Mouse (Mus musculus): ENCODE results near the gene Kcnk5. TPM values are rescaled to one million over a fixed set of nuclear protein-coding genes. Genes with fewer than 3 reads are reported as not detected.

Gene Kcnk5
- polyA plus RNA-seq, 1 experiment from 2014 or later: 1.4 TPM

GRCm38 (mm10) chr14:20175114-20175513, 6.5 kb downstream of the Kcnk5 start:
- H3K9me3 ChIP-seq (ENCODE audit: control insufficient read depth, low read length): no peaks in the 10 kb centered on the region
- H3K4me1 ChIP-seq (ENCODE audit: control insufficient read depth, insufficient read depth, low read depth, low read length): no peaks in the 10 kb centered on the region
- 93% methylated on average over 7 of the region's 7 CpGs for WGBS
- no peak overlapping the region for H3K9ac ChIP-seq (ENCODE audit: low read depth, low read length)
- no peak overlapping the region for H3K27ac ChIP-seq (ENCODE audit: low read depth, low read length)
- 0 out of 2 replicates have a peak, but pooled peaks cover under 1% of the 10 kb centered on the region for H3K27me3 ChIP-seq (replicated peaks; ENCODE audit: control insufficient read depth, insufficient read depth, low read length)
- no peaks in the 10 kb centered on the region for H3K36me3 ChIP-seq (ENCODE audit: control insufficient read depth, insufficient read depth, low read length)
- H3K4me2 ChIP-seq (ENCODE audit: low read length): no peak overlapping the region
- H3K4me3 ChIP-seq (ENCODE audit: low read length): no peak overlapping the region
- no peak for ATAC-seq

DNA sequence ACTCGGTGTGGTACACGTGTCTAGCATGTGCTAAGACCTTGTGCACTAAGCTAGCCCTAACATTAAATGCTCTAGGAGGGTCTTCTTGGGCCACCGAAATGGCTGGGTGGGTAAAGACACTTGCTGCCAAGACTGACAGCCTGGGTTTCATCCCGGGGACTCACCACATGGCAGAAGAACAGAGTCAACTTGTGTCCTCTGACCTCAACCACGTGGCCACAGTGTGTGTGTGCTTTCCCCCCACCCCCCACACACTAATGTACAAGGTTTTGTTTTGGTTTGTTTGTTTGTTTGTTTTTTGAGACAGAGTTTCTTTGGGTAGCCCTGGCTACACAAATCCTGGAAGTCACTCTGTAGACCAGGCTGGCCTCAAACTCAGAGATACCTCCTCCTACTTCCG, 6.9 kb downstream of the Kcnk5 start:
- Histone ChIP-seq H3K4me3 (ENCODE audit: low read length) (no peak overlapping the region), H3K27me3 (replicated peaks; ENCODE audit: control insufficient read depth, insufficient read depth, low read length) (no peaks in the 10 kb centered on the region), H3K4me1 (ENCODE audit: control insufficient read depth, insufficient read depth, low read depth, low read length) (no peaks in the 10 kb centered on the region), H3K27ac (ENCODE audit: low read depth, low read length) (no peak overlapping the region), H3K9ac (ENCODE audit: low read depth, low read length) (no peak overlapping the region), H3K9me3 (ENCODE audit: control insufficient read depth, low read length) (no peaks in the 10 kb centered on the region), H3K36me3 (ENCODE audit: control insufficient read depth, insufficient read depth, low read length) (no peaks in the 10 kb centered on the region), H3K4me2 (ENCODE audit: low read length) (no peak overlapping the region)
- ATAC-seq: no peak
- WGBS: 95% methylated on average over 6 of the region's 6 CpGs

GRCm38 (mm10) chr14:20173873-20174490, 7.6 kb downstream of the Kcnk5 start:
- H3K27me3 ChIP-seq (replicated peaks; ENCODE audit: control insufficient read depth, insufficient read depth, low read length): no peaks in the 10 kb centered on the region
- H3K9me3 ChIP-seq (ENCODE audit: control insufficient read depth, low read length): no peaks in the 10 kb centered on the region
- no peak overlapping the region for H3K4me2 ChIP-seq (ENCODE audit: low read length)
- H3K27ac ChIP-seq (ENCODE audit: low read depth, low read length): no peak overlapping the region
- no peak overlapping the region for H3K9ac ChIP-seq (ENCODE audit: low read depth, low read length)
- 93% methylated on average over 14 of the region's 14 CpGs for WGBS
- no peak for ATAC-seq
- H3K4me1 ChIP-seq (ENCODE audit: control insufficient read depth, insufficient read depth, low read depth, low read length): no peaks in the 10 kb centered on the region
- H3K4me3 ChIP-seq (ENCODE audit: low read length): no peak overlapping the region
- H3K36me3 ChIP-seq (ENCODE audit: control insufficient read depth, insufficient read depth, low read length): no peaks in the 10 kb centered on the region

DNA sequence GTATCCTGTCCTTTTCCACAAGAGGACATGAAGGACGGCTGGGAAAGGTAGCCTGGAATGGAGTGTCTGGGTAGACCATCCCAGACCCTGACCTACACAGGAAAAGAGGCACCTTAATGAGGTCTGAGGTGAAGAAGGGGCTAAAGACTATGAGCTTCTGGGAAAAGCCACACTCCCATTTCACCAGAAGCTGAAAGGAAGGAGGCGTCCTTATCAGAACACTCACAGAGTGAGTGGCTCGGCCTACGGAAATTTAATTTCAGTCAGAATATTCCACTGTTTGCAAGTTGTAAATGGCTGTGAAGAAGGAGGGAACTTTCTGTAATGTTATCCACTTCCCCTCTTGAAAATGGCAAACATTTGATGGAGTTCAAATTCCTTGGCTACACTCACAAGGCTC, 8.7 kb downstream of the Kcnk5 start:
- 88% methylated on average over 4 of the region's 4 CpGs for WGBS
- ATAC-seq: no peak
- no peak overlapping the region for H3K4me3 ChIP-seq (ENCODE audit: low read length)
- no peak overlapping the region for H3K27ac ChIP-seq (ENCODE audit: low read depth, low read length)
- H3K36me3 ChIP-seq (ENCODE audit: control insufficient read depth, insufficient read depth, low read length): no peaks in the 10 kb centered on the region
- H3K27me3 ChIP-seq (replicated peaks; ENCODE audit: control insufficient read depth, insufficient read depth, low read length): no peaks in the 10 kb centered on the region
- H3K4me1 ChIP-seq (ENCODE audit: control insufficient read depth, insufficient read depth, low read depth, low read length): no peaks in the 10 kb centered on the region
- no peak overlapping the region for H3K4me2 ChIP-seq (ENCODE audit: low read length)
- no peaks in the 10 kb centered on the region for H3K9me3 ChIP-seq (ENCODE audit: control insufficient read depth, low read length)
- H3K9ac ChIP-seq (ENCODE audit: low read depth, low read length): no peak overlapping the region

- no peak for ATAC-seq
- H3K9ac ChIP-seq (ENCODE audit: low read depth, low read length): no peak overlapping the region
- H3K9me3 ChIP-seq (ENCODE audit: control insufficient read depth, low read length): no peaks in the 10 kb centered on the region
- no peak overlapping the region for H3K4me3 ChIP-seq (ENCODE audit: low read length)
- no peaks in the 10 kb centered on the region for H3K4me1 ChIP-seq (ENCODE audit: control insufficient read depth, insufficient read depth, low read depth, low read length)
- no peak overlapping the region for H3K4me2 ChIP-seq (ENCODE audit: low read length)
- no peak overlapping the region for H3K27ac ChIP-seq (ENCODE audit: low read depth, low read length)
- H3K36me3 ChIP-seq (ENCODE audit: control insufficient read depth, insufficient read depth, low read length): no peaks in the 10 kb centered on the region
- no peaks in the 10 kb centered on the region for H3K27me3 ChIP-seq (replicated peaks; ENCODE audit: control insufficient read depth, insufficient read depth, low read length)
- 70% methylated on average over 5 of the region's 5 CpGs for WGBS
These were observed 9.1 kb downstream of the Kcnk5 start for GRCm38 (mm10) chr14:20172509-20172908.

- no peaks in the 10 kb centered on the region for H3K36me3 ChIP-seq (ENCODE audit: control insufficient read depth, insufficient read depth, low read length)
- peak; percentile 42; the same call in 1 of the 2 replicates for ATAC-seq
- H3K27ac ChIP-seq (ENCODE audit: low read depth, low read length): no peak overlapping the region
- H3K4me3 ChIP-seq (ENCODE audit: low read length): no peak overlapping the region
- no peak overlapping the region for H3K4me2 ChIP-seq (ENCODE audit: low read length)
- H3K9me3 ChIP-seq (ENCODE audit: control insufficient read depth, low read length): no peaks in the 10 kb centered on the region
- no peaks in the 10 kb centered on the region for H3K27me3 ChIP-seq (replicated peaks; ENCODE audit: control insufficient read depth, insufficient read depth, low read length)
- WGBS: 63% methylated on average over 3 of the region's 3 CpGs
- H3K4me1 ChIP-seq (ENCODE audit: control insufficient read depth, insufficient read depth, low read depth, low read length): no peaks in the 10 kb centered on the region
- H3K9ac ChIP-seq (ENCODE audit: low read depth, low read length): no peak overlapping the region
These were observed 9.8 kb downstream of the Kcnk5 start for GRCm38 (mm10) chr14:20171840-20172239.

DNA sequence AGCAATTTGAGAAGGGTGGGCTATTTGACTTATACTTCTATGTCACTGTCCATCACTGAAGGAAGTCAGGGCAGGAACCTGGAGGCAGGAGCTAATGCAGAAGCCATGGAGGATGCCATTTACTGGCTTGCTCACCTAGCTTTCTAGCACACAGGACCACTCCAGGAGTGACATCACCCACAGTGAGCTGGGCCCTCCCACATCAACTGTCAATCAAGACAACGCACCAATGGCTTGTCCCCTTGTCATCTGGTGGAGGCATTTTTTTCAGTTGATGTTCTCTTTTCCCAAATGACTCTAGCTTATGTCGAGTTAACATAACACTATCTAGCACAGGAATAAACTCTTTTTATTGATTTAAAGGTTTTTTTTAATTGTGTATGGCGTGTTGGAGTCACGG, 12.4 kb downstream of the Kcnk5 start:
- ATAC-seq: no peak
- WGBS: 91% methylated on average over 4 of the region's 4 CpGs

GRCm38 (mm10) chr14:20168478-20168877, 13.1 kb downstream of the Kcnk5 start:
- no peak overlapping the region for H3K4me3 ChIP-seq (ENCODE audit: low read length)
- no peak overlapping the region for H3K9ac ChIP-seq (ENCODE audit: low read depth, low read length)
- no peaks in the 10 kb centered on the region for H3K9me3 ChIP-seq (ENCODE audit: control insufficient read depth, low read length)
- no peak overlapping the region for H3K27ac ChIP-seq (ENCODE audit: low read depth, low read length)
- WGBS: 92% methylated on average over 1 of the region's 1 CpGs
- H3K27me3 ChIP-seq (replicated peaks; ENCODE audit: control insufficient read depth, insufficient read depth, low read length): no peaks in the 10 kb centered on the region
- no peaks in the 10 kb centered on the region for H3K36me3 ChIP-seq (ENCODE audit: control insufficient read depth, insufficient read depth, low read length)
- no peak for ATAC-seq
- no peaks in the 10 kb centered on the region for H3K4me1 ChIP-seq (ENCODE audit: control insufficient read depth, insufficient read depth, low read depth, low read length)
- no peak overlapping the region for H3K4me2 ChIP-seq (ENCODE audit: low read length)

More for the DNA sequence above, 12.4 kb downstream of the Kcnk5 start:
- Histone ChIP-seq H3K4me1 (ENCODE audit: control insufficient read depth, insufficient read depth, low read depth, low read length) (no peaks in the 10 kb centered on the region), H3K36me3 (ENCODE audit: control insufficient read depth, insufficient read depth, low read length) (no peaks in the 10 kb centered on the region), H3K27ac (ENCODE audit: low read depth, low read length) (no peak overlapping the region), H3K9me3 (ENCODE audit: control insufficient read depth, low read length) (no peaks in the 10 kb centered on the region), H3K4me3 (ENCODE audit: low read length) (no peak overlapping the region), H3K27me3 (replicated peaks; ENCODE audit: control insufficient read depth, insufficient read depth, low read length) (no peaks in the 10 kb centered on the region), H3K4me2 (ENCODE audit: low read length) (no peak overlapping the region), H3K9ac (ENCODE audit: low read depth, low read length) (no peak overlapping the region)

DNA sequence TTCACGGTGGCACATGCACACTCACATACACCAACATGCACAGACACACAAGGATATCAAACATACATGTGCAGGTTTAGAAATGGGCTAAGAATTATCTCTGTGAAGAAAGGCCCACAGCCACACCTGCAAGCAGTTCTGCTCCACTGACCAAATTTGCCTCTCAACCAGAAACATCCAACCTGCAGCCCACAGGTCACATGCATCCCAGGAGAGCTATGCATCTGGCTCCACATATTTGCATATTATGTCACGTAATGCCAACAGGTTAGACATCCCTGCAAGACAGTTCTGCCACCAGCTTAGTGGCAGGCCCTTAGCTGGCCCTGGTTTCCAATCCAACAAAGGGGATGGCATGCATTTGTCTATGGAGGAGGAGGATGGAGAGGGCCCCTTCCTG, 13.6 kb downstream of the Kcnk5 start:
- no peaks in the 10 kb centered on the region for H3K4me1 ChIP-seq (ENCODE audit: control insufficient read depth, insufficient read depth, low read depth, low read length)
- H3K27ac ChIP-seq (ENCODE audit: low read depth, low read length): no peak overlapping the region
- no peaks in the 10 kb centered on the region for H3K36me3 ChIP-seq (ENCODE audit: control insufficient read depth, insufficient read depth, low read length)
- 87% methylated on average over 2 of the region's 2 CpGs for WGBS
- no peak overlapping the region for H3K4me3 ChIP-seq (ENCODE audit: low read length)
- H3K27me3 ChIP-seq (replicated peaks; ENCODE audit: control insufficient read depth, insufficient read depth, low read length): no peaks in the 10 kb centered on the region
- H3K4me2 ChIP-seq (ENCODE audit: low read length): no peak overlapping the region
- H3K9me3 ChIP-seq (ENCODE audit: control insufficient read depth, low read length): no peaks in the 10 kb centered on the region
- ATAC-seq: no peak
- H3K9ac ChIP-seq (ENCODE audit: low read depth, low read length): no peak overlapping the region

GRCm38 (mm10) chr14:20165413-20165812, 16.2 kb downstream of the Kcnk5 start:
- Histone ChIP-seq H3K36me3 (ENCODE audit: control insufficient read depth, insufficient read depth, low read length) (no peaks in the 10 kb centered on the region), H3K9ac (ENCODE audit: low read depth, low read length) (no peak overlapping the region), H3K4me1 (ENCODE audit: control insufficient read depth, insufficient read depth, low read depth, low read length) (no peaks in the 10 kb centered on the region), H3K9me3 (ENCODE audit: control insufficient read depth, low read length) (no peaks in the 10 kb centered on the region), H3K4me3 (ENCODE audit: low read length) (no peak overlapping the region), H3K27me3 (replicated peaks; ENCODE audit: control insufficient read depth, insufficient read depth, low read length) (no peaks in the 10 kb centered on the region), H3K4me2 (ENCODE audit: low read length) (no peak overlapping the region), H3K27ac (ENCODE audit: low read depth, low read length) (no peak overlapping the region)
- 88% methylated on average over 1 of the region's 1 CpGs for WGBS
- no peak for ATAC-seq
